Mouse (Mus musculus) v-Abl transformed pro-B cells (cell line): ENCODE data around the gene D8Ertd738e.

ENCODE experiments used
- in situ Hi-C, 2 experiments: fragments of 400-800 bp; cut with MboI; formaldehyde crosslinking; loops; one replicate each; pipeline ENCODE4 v1.15.1; 2025; ENCODE audit not compliant: unreplicated experiment in 2 of 2

D8Ertd738e gene

GRCm38 (mm10) chr8:84249257-84250170, at the start of gene D8Ertd738e:
TSS of gene D8Ertd738e (minus strand) at chr8:84249719.
- in situ Hi-C loops, result no loop called here

DNA sequence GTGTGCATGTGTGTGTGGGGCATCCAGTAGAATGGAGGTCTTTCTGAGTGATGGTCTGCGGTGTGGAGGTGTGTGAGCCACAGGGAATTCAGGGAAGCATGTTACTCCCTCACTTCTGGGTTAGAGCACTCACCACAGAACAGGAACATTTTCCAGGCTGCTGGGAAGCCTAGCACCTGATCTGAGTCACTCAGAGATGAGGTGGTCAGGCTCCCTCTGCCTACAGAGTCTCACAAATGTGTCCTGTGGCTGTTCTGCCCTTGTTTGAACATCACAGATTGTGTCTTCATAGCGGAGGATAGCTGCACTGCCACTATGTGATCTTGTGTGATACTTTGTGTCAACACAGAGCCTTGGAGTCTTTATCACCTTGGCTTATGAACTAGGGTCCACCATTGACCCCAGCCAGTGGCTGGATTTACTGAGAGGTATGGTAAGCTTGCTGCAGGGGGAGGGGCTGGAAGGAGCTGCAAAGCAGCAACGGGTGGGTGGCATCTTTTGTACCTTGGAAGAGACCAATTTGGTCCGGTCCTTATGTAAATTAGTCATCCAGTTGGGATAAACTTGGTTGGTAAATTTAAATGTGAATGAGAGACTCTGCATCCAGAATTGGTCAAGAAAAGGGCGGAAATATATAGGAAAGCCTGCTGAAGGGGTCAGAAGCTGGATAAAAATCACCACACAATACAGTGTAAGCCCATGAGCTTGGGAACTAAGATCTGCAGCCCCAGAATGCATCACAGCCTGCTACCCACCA, 47.7 kb upstream of the D8Ertd738e start:
- in situ Hi-C loops, result loop anchor here in 1 of 2 experiments (25.0 kb wide), 1 partner anchor 515 kb away; the partner anchor contains the start of genes Dand5 and Nfix

DNA sequence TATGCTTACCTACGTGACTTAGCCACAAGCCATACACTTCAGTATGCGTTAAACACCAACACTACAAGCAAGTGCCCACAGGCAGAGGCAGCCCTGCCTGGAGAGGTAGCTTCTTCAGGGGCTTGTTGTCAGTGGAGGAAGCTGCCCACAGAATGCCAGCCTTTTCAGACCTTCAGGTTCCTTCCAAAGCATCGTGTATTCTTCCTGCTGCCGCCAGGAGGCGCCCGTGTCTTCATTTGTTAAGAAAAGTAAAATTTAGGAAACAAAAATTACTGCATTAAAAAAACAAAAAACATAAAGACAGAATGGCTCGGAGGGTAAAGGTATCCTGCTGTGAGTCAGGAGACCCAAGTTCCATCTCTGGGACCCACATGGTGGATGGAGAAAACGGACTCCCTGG, 42.2 kb upstream of the D8Ertd738e start:
- in situ Hi-C loops, result loop anchor here (5.0 to 25.0 kb wide), 3 partner anchors 66 to 521 kb away; partner anchors contain the start of genes Dand5 (in 1 of the 2) and Nfix (in 1 of the 2)

- in situ Hi-C loops, result loop anchor here (5.0 to 25.0 kb wide), 3 partner anchors 66 to 521 kb away; partner anchors contain the start of genes Dand5 (in 1 of the 2) and Nfix (in 1 of the 2)
Observed at GRCm38 (mm10) chr8:84291086-84291485, 41.6 kb upstream of the D8Ertd738e start.

GRCm38 (mm10) chr8:84288892-84289291, 39.4 kb upstream of the D8Ertd738e start:
- in situ Hi-C loops, result loop anchor here (5.0 to 25.0 kb wide), 3 partner anchors 74 to 523 kb away; partner anchors contain the start of genes Dand5 (in 1 of the 2), Nanos3 (in 1 of the 2) and Nfix (in 1 of the 2)

- in situ Hi-C loops, result loop anchor here (5.0 to 25.0 kb wide), 3 partner anchors 71 to 527 kb away; partner anchors contain the start of genes Dand5 (in 1 of the 2), Nanos3 (in 1 of the 2) and Nfix (in 1 of the 2)
Observed at GRCm38 (mm10) chr8:84285665-84286064, 36.1 kb upstream of the D8Ertd738e start.

DNA sequence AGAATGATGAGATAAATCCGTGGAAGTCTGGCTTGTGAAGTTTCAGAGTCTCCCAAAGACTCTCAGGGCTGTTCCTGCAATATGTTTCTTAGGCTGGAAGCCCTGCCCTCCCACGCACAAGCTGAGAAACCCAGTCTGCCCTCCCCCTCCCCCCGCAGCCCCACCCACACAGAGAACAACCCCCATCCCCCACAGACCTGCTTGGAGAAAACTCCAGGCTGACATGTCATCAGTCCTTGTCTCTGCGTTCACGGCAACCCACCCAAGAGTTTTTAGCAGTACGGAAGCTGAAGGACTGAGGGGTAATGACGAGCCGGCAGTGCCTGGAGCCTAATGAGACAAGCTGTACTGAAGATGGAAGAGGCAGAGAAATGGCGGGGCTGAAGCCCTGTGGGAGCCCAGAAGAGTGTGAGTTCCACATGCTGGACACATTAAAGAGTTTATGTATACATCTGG, 35.1 kb upstream of the D8Ertd738e start:
- in situ Hi-C loops, result loop anchor here (5.0 to 25.0 kb wide), 4 partner anchors 70 to 528 kb away; partner anchors contain the start of genes Nanos3 (in 2 of the 2), Dand5 (in 1 of the 2) and Nfix (in 1 of the 2)

- in situ Hi-C loops, result loop anchor here (5.0 to 25.0 kb wide), 4 partner anchors 66 to 532 kb away; partner anchors contain the start of genes Dand5 (in 1 of the 2), Nanos3 (in 1 of the 2) and Nfix (in 1 of the 2)
Observed at GRCm38 (mm10) chr8:84280777-84281176, 31.3 kb upstream of the D8Ertd738e start.

GRCm38 (mm10) chr8:84276447-84276846, 26.9 kb upstream of the D8Ertd738e start:
- in situ Hi-C loops, result loop anchor here in 1 of 2 experiments (25.0 kb wide), 1 partner anchor 536 kb away; the partner anchor contains the start of genes Dand5 and Nfix

- in situ Hi-C loops, result loop anchor here in 1 of 2 experiments (5.0 kb wide), 1 partner anchor 237 kb away; no protein-coding TSS in a partner anchor
Observed at GRCm38 (mm10) chr8:84273968-84274367, 24.4 kb upstream of the D8Ertd738e start.

- in situ Hi-C loops, result loop anchor here in 1 of 2 experiments (5.0 kb wide), 1 partner anchor 235 kb away; no protein-coding TSS in a partner anchor
Observed at GRCm38 (mm10) chr8:84272302-84272701, 22.8 kb upstream of the D8Ertd738e start.

- in situ Hi-C loops, result loop anchor here in 1 of 2 experiments (5.0 kb wide), 1 partner anchor 233 kb away; no protein-coding TSS in a partner anchor
Observed at GRCm38 (mm10) chr8:84269950-84270773, 20.6 kb upstream of the D8Ertd738e start, which contains the start of gene Ccdc130. TSS of gene Ccdc130 (minus strand) at chr8:84270380.

DNA sequence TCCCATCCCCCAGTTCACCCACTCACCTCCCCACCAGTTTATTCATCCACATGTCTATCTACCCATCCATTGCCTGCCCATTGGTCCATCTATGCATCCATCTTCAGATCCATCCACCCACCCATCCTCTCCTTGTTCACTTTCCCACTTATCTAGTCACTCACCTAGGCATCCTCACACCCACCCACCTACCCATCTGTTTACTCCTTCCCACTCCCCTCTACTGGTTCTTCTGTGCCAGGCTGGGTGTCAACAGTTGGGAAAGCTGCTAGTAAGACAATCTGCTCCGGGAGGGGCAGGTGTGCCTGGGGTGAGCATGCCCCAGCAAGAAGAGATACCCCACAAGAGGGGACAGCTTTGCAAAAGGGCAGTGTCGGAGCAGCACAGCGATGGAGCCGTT, 11.6 kb upstream of the D8Ertd738e start:
- in situ Hi-C loops, result no loop called here

DNA sequence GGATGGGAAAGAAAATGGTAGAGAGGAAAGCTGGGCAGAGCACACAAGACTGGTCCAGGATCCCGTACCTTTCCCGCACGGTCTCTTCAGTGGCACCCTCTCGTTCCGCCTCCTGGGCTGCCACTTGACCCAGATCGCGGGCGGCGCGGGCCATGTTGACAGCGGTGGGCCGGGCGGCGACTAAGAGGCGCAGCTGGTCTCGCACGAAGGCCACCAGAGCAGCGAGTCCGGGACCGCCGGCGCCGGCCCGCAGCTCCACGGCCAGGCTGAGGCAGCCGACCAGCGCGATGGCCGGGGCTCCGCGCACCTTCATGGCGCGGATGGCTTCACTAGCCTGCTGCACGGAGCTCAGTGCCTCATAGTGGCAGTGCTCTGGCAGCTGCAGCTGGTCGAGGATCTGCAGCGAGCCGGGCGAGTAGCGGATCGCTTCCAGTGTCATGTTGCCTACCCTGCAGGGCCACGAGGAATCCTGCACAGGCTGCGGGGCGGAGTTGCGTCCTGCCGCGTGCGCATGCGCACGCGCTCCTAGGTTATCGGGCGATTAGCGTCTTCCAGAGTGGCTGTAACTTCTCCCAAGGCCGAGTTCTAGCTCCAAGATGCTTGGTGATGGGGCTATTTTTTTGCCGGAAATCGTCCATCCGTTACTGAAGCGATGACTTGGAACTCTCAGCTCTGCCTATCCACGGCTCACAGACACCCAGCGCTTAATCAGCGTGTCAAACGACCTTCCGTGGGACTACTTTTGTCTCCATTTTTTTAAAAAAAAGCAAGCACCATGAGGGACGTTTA, 7.5 kb upstream of the D8Ertd738e start, which contains the start of gene Mri1:
Mri1 (minus strand) TSS at position 505 of the 789 bp plus-strand sequence.
- in situ Hi-C loops, result no loop called here

DNA sequence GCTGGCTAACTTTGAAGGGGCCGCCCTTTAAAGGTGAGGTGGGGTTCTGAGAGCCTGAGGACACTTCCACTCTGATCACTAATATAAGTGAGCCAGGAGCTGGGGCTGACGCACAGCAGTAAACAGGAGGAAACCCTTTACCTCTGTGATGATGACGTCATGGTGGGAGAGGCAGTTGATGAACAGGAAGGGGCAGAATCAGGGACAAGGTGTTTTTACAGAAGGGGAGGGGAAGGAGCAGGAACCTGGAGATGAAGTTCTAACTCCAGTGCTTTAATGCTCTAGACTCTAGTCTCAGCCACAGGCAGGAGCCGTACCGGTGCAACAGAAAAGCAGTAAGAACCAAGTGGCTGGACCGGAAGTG, 6.9 kb upstream of the D8Ertd738e start:
- in situ Hi-C loops, result no loop called here

GRCm38 (mm10) chr8:84255858-84256257, 6.3 kb upstream of the D8Ertd738e start:
- in situ Hi-C loops, result no loop called here

- in situ Hi-C loops, result no loop called here
Observed at GRCm38 (mm10) chr8:84241821-84242220, 7.7 kb downstream of the D8Ertd738e start.

DNA sequence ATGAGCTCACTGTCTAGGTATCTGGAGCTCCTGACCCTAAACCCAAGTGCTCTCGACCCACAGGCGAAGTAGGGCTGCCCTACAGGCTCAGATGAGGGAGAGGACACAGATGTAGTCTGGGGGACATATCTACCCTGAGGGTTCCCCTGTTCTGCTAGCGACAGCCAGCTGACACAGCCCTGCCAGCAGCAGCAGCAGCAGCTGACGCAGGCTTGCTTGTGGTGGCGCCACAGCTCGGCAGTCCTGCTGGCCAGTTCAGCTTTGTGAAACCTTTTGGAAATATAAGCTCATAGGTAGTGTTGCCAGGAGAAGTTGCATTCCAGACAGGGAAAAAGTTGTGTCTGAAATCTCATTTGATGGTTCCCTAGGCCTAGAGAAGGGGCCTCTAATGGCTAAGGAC, 8.4 kb downstream of the D8Ertd738e start:
- in situ Hi-C loops, result no loop called here
